Mouse (Mus musculus) liver, embryonic 13.5 days (tissue): ENCODE results near the gene Large2. TPM values are rescaled to one million over a fixed set of nuclear protein-coding genes. Genes with fewer than 3 reads are reported as not detected.

Source experiments
- ATAC-seq: fragments of 200-750 bp; cut with Nextera tagmentation; 2 replicates; pipeline ENCODE4 v1.8.0; 2017; ENCODE audit warnings: low read depth, mild to moderate bottlenecking, moderate number of reproducible peaks, moderate library complexity
- DNase-seq: peaks from one replicate; pipeline ENCODE4 v3.0.0; 2022
- H3K27ac ChIP-seq: fragments of 300-500 bp; sonication (generic); 2 replicates; pipeline ENCODE4 v1.5.1; 2015; ENCODE audit warnings: moderate library complexity, mild to moderate bottlenecking, inconsistent platforms
- H3K27me3 ChIP-seq: fragments of 300-500 bp; sonication (generic); 2 replicates; pipeline ENCODE4 v1.6.1; 2015; ENCODE audit warnings: mild to moderate bottlenecking, inconsistent platforms
- H3K36me3 ChIP-seq: fragments of 300-500 bp; sonication (generic); 2 replicates; pipeline ENCODE4 v1.6.1; 2015; ENCODE audit warnings: mild to moderate bottlenecking, inconsistent platforms
- H3K4me1 ChIP-seq: fragments of 300-500 bp; sonication (generic); replicated peaks from 2 replicates; pipeline ENCODE4 v1.6.1; 2015; ENCODE audit warnings: inconsistent platforms
- H3K4me2 ChIP-seq: fragments of 300-500 bp; sonication (generic); 2 replicates; pipeline ENCODE4 v1.6.1; 2015; ENCODE audit warnings: inconsistent platforms, mild to moderate bottlenecking, moderate library complexity
- H3K4me3 ChIP-seq: fragments of 300-500 bp; sonication (generic); replicated peaks from 2 replicates; pipeline ENCODE4 v1.5.1; 2015; ENCODE audit warnings: mild to moderate bottlenecking, inconsistent platforms
- H3K9ac ChIP-seq: fragments of 300-500 bp; sonication (generic); 2 replicates; pipeline ENCODE4 v1.6.1; 2015; ENCODE audit warnings: mild to moderate bottlenecking, inconsistent platforms
- H3K9me3 ChIP-seq: fragments of 300-500 bp; sonication (generic); replicated peaks from 2 replicates; pipeline ENCODE4 v1.6.1; 2016; ENCODE audit warnings: inconsistent platforms
- WGBS: fragments of 180-500 bp; shearing (Covaris S2); methylation state at CpG from one replicate; pipeline ENCODE4 v1.1.7; 2015; ENCODE audit not compliant: insufficient replicate concordance; 5-methylcytosine and 5-hydroxymethylcytosine counted together
- microRNA-seq: library from miRNA; unstranded; fragments of <30 nt; microRNA quantifications from one replicate; pipeline ENCODE4, GENCODE M21; 2016
- polyA plus RNA-seq: library from polyadenylated mRNA; unstranded; fragments of >200 nt; fragmentation: Nextera tagmentation; extraction: Ambion mirVana; gene quantifications from 2 replicates; pipeline ENCODE4 v1.2.1, GENCODE M21; 2015

Large2 gene
- polyA plus RNA-seq, 1 experiment from 2014 or later, result 1.6 TPM

- Histone ChIP-seq H3K4me2 (no peak overlapping the region), H3K4me3 (no peak overlapping the region), H3K9me3 (no peaks in the 10 kb centered on the region), H3K27ac (no peak overlapping the region), H3K9ac (no peak overlapping the region), H3K27me3 (no peaks in the 10 kb centered on the region), H3K36me3 (0 out of 2 replicates have a peak, but pooled peaks cover 3% of the 10 kb centered on the region), H3K4me1 (peaks cover 3% of the 10 kb centered on the region; the same call in 1 of the 2 replicates)
- no peak for DNase-seq
- 41% methylated on average over 5 of the region's 5 CpGs for WGBS
- ATAC-seq, result no peak
Measured at GRCm38 (mm10) chr2:92317228-92317627, 57.4 kb downstream of the Large2 start.

- Histone ChIP-seq H3K9me3 (no peaks in the 10 kb centered on the region), H3K36me3 (no peaks in the 10 kb centered on the region), H3K4me1 (peaks cover 3% of the 10 kb centered on the region; the same call in 1 of the 2 replicates), H3K4me2 (no peak overlapping the region), H3K4me3 (no peak overlapping the region), H3K9ac (no peak overlapping the region), H3K27me3 (no peaks in the 10 kb centered on the region), H3K27ac (no peak overlapping the region; the same call in 1 of the 2 replicates)
- 58% methylated on average over 3 of the region's 3 CpGs for WGBS
- DNase-seq (no peak), ATAC-seq (no peak)
Measured at GRCm38 (mm10) chr2:92316652-92317051, 58.0 kb downstream of the Large2 start.

Small RNA genes lying within 50 kb of the gene (microRNA-seq; reads per million reads assigned to microRNA genes)
- gene Mir7000, result not detected

Other genes starting within 250 kb of the Large2 start
- gene Pex16, start 193 bp downstream of the Large2 start, polyA plus RNA-seq, result 19.7 and 21.7 TPM in 2 replicates
- gene 1700029I15Rik, start 7.7 kb upstream of the Large2 start, polyA plus RNA-seq, result 1.1 and 1.2 TPM in 2 replicates
- 1.7 and 1.9 TPM in 2 replicates for gene Mapk8ip1, start 26.4 kb upstream of the Large2 start, polyA plus RNA-seq
- gene Cry2, start 59.2 kb upstream of the Large2 start, polyA plus RNA-seq, result 9.1 and 10.7 TPM in 2 replicates
- 9.5 and 12.3 TPM in 2 replicates for gene Slc35c1, start 85.7 kb upstream of the Large2 start, polyA plus RNA-seq
- gene Chst1, start 224.8 kb upstream of the Large2 start, polyA plus RNA-seq, result 0.12 and 0.15 TPM in 2 replicates